In the genomic region with DNA sequence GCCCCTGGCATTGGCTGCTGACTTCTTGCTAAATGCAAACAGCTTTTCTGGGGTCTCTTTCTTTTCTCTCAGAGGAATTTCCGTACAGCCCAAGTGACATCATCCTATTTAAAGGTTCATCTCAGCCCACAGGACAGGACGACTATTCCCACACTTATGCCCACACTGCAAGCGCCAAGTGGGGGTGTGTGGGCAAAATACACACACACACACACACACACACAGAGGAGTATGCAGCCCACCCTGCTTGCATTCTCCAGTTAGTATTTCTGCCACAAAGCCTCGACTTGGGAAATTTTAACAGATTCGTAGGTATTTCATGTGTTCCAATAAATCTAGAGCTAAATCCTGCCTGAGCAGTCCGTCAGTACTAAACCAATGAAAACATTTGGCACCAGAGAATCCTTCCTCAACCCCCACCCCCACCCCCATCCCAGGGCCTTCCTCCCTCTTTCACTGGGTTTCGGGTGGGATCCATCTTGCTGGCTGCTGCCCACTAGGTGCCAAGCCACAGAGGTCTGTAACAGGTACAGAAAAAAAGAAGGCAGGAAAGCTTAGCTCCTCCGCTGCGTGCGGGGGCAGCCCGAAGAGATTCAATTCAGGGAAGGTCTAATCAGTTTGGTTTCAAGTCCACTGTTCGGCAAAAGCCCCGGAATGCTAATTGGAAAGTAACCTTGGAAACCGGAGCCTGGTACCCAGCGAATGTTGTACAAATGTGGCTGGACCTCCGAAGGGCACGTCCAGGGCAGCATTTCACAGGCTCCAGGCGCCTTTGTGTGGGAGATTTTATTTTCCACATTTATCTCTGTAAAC, we compare ENCODE assay signal across 8 mouse cellular contexts. TPM values are rescaled to one million over a fixed set of nuclear protein-coding genes. Genes with fewer than 3 reads are reported as not detected.
DNase-seq lines count a peak whose midpoint lies in the region; ATAC-seq and TF ChIP-seq lines count a peak whose summit lies in the region.

No protein-coding gene starts in this region.

- no peak overlapping the region for H3K9ac ChIP-seq in liver, embryonic 12.5 days
- no peak overlapping the region for H3K9ac ChIP-seq in liver, postnatal 0 days (replicated peaks)
- no peak overlapping the region for H3K9ac ChIP-seq in limb, embryonic 12.5 days (replicated peaks)

- no peak for TF ChIP-seq EP300 in liver, postnatal 0 days (IDR thresholded peaks at IDR 0.05; ENCODE audit: low read depth)

- 0 out of 2 replicates have a peak overlapping the region, but pooled peaks have one; percentile 8 for H3K4me2 ChIP-seq in liver, embryonic 12.5 days
- H3K4me2 ChIP-seq in liver, postnatal 0 days (ENCODE audit: low read depth, low read length) = no peak overlapping the region
- H3K4me2 ChIP-seq in limb, embryonic 12.5 days = peak overlapping the region; percentile 38

- H3K27me3 ChIP-seq in liver, embryonic 12.5 days (replicated peaks) = no peaks in the 10 kb centered on the region
- no peaks in the 10 kb centered on the region for H3K27me3 ChIP-seq in liver, postnatal 0 days (ENCODE audit: insufficient read depth, low read length)
- no peaks in the 10 kb centered on the region for H3K27me3 ChIP-seq in hindbrain, embryonic 10.5 days (ENCODE audit: insufficient read depth, poor library complexity, severe bottlenecking)
- H3K27me3 ChIP-seq in limb, embryonic 12.5 days = no peaks in the 10 kb centered on the region

- peaks cover 3% of the 10 kb centered on the region; the same call in 1 of the 2 replicates for H3K4me1 ChIP-seq in liver, embryonic 12.5 days
- H3K4me1 ChIP-seq in liver, postnatal 0 days (ENCODE audit: insufficient read depth) = no peaks in the 10 kb centered on the region
- H3K4me1 ChIP-seq in hindbrain, embryonic 10.5 days (replicated peaks) = peaks cover 23% of the 10 kb centered on the region
- H3K4me1 ChIP-seq in limb, embryonic 12.5 days (replicated peaks) = peaks cover 12% of the 10 kb centered on the region

- WGBS in liver, embryonic 12.5 days (ENCODE audit: insufficient replicate concordance) = 58% methylated on average over 18 of the region's 18 CpGs
- WGBS in liver, postnatal 0 days (ENCODE audit: insufficient replicate concordance) = 71% methylated on average over 18 of the region's 18 CpGs
- WGBS in hindbrain, embryonic 10.5 days = 53% methylated on average over 18 of the region's 18 CpGs
- 47% methylated on average over 18 of the region's 18 CpGs for whole genome bisulfite sequencing in limb, embryonic 12.5 days

- TF ChIP-seq CTCF in liver, postnatal 0 days (IDR thresholded peaks at IDR 0.05; ENCODE audit: low read depth) = no peak

- intact Hi-C loops in heart, postnatal 36 days (cut with DNase I) = no loop called here

- 0 out of 2 replicates have a peak, but pooled peaks cover 4% of the 10 kb centered on the region for H3K36me3 ChIP-seq in liver, embryonic 12.5 days
- no peaks in the 10 kb centered on the region for H3K36me3 ChIP-seq in liver, postnatal 0 days (replicated peaks; ENCODE audit: insufficient read depth, low read length)
- no peaks in the 10 kb centered on the region for H3K36me3 ChIP-seq in hindbrain, embryonic 10.5 days
- no peaks in the 10 kb centered on the region; the same call in 1 of the 2 replicates for H3K36me3 ChIP-seq in limb, embryonic 12.5 days

- H3K9me3 ChIP-seq in liver, embryonic 12.5 days (replicated peaks) = no peaks in the 10 kb centered on the region
- H3K9me3 ChIP-seq in liver, postnatal 0 days (ENCODE audit: low read length) = no peaks in the 10 kb centered on the region
- H3K9me3 ChIP-seq in hindbrain, embryonic 10.5 days = no peaks in the 10 kb centered on the region
- 0 out of 2 replicates have a peak, but pooled peaks cover 4% of the 10 kb centered on the region for H3K9me3 ChIP-seq in limb, embryonic 12.5 days

- no peak overlapping the region for H3K4me3 ChIP-seq in liver, embryonic 12.5 days
- H3K4me3 ChIP-seq in liver, postnatal 0 days (ENCODE audit: low read depth, low read length) = no peak overlapping the region
- peak overlapping the region; percentile 37 for H3K4me3 ChIP-seq in hindbrain, embryonic 10.5 days
- 0 out of 2 replicates have a peak overlapping the region, but pooled peaks have one; percentile 15 for H3K4me3 ChIP-seq in limb, embryonic 12.5 days (replicated peaks)

- no peak overlapping the region for H3K27ac ChIP-seq in liver, embryonic 12.5 days
- H3K27ac ChIP-seq in liver, postnatal 0 days (ENCODE audit: low read depth) = no peak overlapping the region
- H3K27ac ChIP-seq in hindbrain, embryonic 10.5 days = peak overlapping the region; percentile 83
- no peak overlapping the region for H3K27ac ChIP-seq in limb, embryonic 12.5 days

- ATAC-seq in liver, embryonic 12.5 days = no peak
- no peak for ATAC-seq in liver, postnatal 0 days
- no peak for ATAC-seq in limb, embryonic 12.5 days (ENCODE audit: insufficient number of reproducible peaks, insufficient read depth, low FRiP score, low TSS enrichment, low read depth)

- no peak for DNase-seq in liver, postnatal 0 days
- peak; percentile 57 for DNase-seq in hindbrain, embryonic 10.5 days (ENCODE audit: low spot score)
- DNase-seq in right cerebral cortex, postnatal 25 days = peak; percentile 48
- DNase-seq in adrenal gland, postnatal 10 days = no peak
- DNase-seq in thymus, postnatal 4 days = no peak
- no peak for DNase-seq in heart, postnatal 36 days

RNA-seq across cellular contexts. Expression of a gene that starts 35.8 kb away (rescaled TPM):
- 6.6 and 7.0 TPM in 2 replicates for polyA plus RNA-seq in liver, embryonic 12.5 days (2016; fragmentation: Nextera tagmentation; extraction: Ambion mirVana)
- 4.4 TPM in 2 replicates for polyA plus RNA-seq in liver, postnatal 0 days (2015; fragmentation: Nextera tagmentation; extraction: Ambion mirVana)
- polyA plus RNA-seq in hindbrain, embryonic 10.5 days (2016; fragmentation: Nextera tagmentation; extraction: Ambion mirVana) = 6.5 and 8.1 TPM in 2 replicates
- polyA plus RNA-seq in limb, embryonic 12.5 days (2016; fragmentation: Nextera tagmentation; extraction: Ambion mirVana) = 15.4 and 16.5 TPM in 2 replicates
- total RNA-seq in adrenal gland, postnatal 10 days (2021) = 10 to 100 TPM; 44.5 to 44.9 TPM
- 10 to 100 TPM; 36.4 to 37.4 TPM for total RNA-seq in heart, postnatal 36 days (2021)

Comparison
In these comparisons a context has a peak if more than half of its experiments do, and no peak if none do; other contexts are left out.
1. H3K4me3 ChIP-seq: peak in hindbrain, embryonic 10.5 days (single experiment) and limb, embryonic 12.5 days (single experiment); none in liver, embryonic 12.5 days (single experiment) and liver, postnatal 0 days (single experiment).
2. DNase-seq: peak in hindbrain, embryonic 10.5 days (single experiment) and right cerebral cortex, postnatal 25 days (single experiment); none in liver, postnatal 0 days (single experiment), adrenal gland, postnatal 10 days (single experiment), thymus, postnatal 4 days (single experiment) and heart, postnatal 36 days (0 of 2).